In the genomic region with DNA sequence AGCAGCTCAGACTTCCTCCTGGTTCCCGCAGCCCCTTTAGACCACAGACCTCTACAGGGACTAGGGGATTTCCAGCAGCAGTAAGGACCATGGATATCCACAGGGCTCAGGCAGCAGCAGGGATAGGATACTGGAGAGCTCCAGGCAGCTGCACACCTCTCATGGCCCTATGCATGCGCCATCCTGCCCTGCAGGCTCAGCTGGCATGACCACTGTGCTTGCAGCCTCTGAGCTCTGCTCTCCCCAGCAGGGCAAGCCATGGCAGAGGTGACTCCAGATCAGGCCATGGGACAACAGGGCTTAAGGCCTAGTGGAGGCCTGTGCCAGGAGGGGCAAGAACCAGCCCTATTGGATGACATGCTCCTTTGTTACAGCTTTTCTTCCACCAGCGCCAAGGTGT, we compare ENCODE assay signal across 20 mouse cellular contexts.
DNase-seq lines count a peak whose midpoint lies in the region; ATAC-seq lines count a peak whose summit lies in the region.
"Had no signal": no experiment of that assay in that cellular context is flagged by ENCODE, and none has a peak within 500 bp of the region (broad histone marks: within the 10 kb centered on the region; RNA-seq: fewer than 3 reads in every experiment).

No protein-coding gene starts in this region.

- WGBS in forebrain, embryonic 13.5 days = 92% methylated on average over 3 of the region's 3 CpGs
- WGBS in forebrain, embryonic 12.5 days = 83% methylated on average over 3 of the region's 3 CpGs
- WGBS in embryonic facial prominence, embryonic 10.5 days = 92% methylated on average over 3 of the region's 3 CpGs
- 85% methylated on average over 3 of the region's 3 CpGs for WGBS in forebrain, embryonic 14.5 days

- no peaks in the 10 kb centered on the region for H3K36me3 ChIP-seq in forebrain, embryonic 13.5 days (ENCODE audit: poor library complexity, severe bottlenecking)
- H3K36me3 ChIP-seq in forebrain, embryonic 12.5 days (replicated peaks) = no peaks in the 10 kb centered on the region
- H3K36me3 ChIP-seq in megakaryocyte, embryonic 14.5 days (replicated peaks; ENCODE audit: low read length) = no peaks in the 10 kb centered on the region
- H3K36me3 ChIP-seq in embryonic facial prominence, embryonic 10.5 days (replicated peaks) = no peaks in the 10 kb centered on the region
- H3K36me3 ChIP-seq in forebrain, embryonic 14.5 days (ENCODE audit: control insufficient read depth, insufficient read depth, low read length) = no peaks in the 10 kb centered on the region
- H3K36me3 ChIP-seq: embryonic facial prominence, embryonic 12.5 days; heart, embryonic 15.5 days; liver, embryonic 13.5 days had no signal

- no peak overlapping the region for H3K27ac ChIP-seq in forebrain, embryonic 13.5 days
- no peak overlapping the region for H3K27ac ChIP-seq in forebrain, embryonic 12.5 days
- peak overlapping the region; percentile 52 for H3K27ac ChIP-seq in embryonic facial prominence, embryonic 10.5 days (replicated peaks)
- no peak overlapping the region for H3K27ac ChIP-seq in forebrain, embryonic 14.5 days (ENCODE audit: low read depth, low read length)
- H3K27ac ChIP-seq: embryonic facial prominence, embryonic 12.5 days; heart, embryonic 15.5 days; liver, embryonic 13.5 days had no signal

- no peaks in the 10 kb centered on the region for H3K9me3 ChIP-seq in forebrain, embryonic 13.5 days (replicated peaks)
- no peaks in the 10 kb centered on the region; the same call in 1 of the 2 replicates for H3K9me3 ChIP-seq in forebrain, embryonic 12.5 days
- peaks cover 21% of the 10 kb centered on the region for H3K9me3 ChIP-seq in megakaryocyte, embryonic 14.5 days
- peaks cover 8% of the 10 kb centered on the region; the same call in 1 of the 2 replicates for H3K9me3 ChIP-seq in embryonic facial prominence, embryonic 10.5 days
- 0 out of 2 replicates have a peak, but pooled peaks cover 3% of the 10 kb centered on the region for H3K9me3 ChIP-seq in forebrain, embryonic 14.5 days (replicated peaks; ENCODE audit: control insufficient read depth, low read length)
- H3K9me3 ChIP-seq: embryonic facial prominence, embryonic 12.5 days; heart, embryonic 15.5 days; liver, embryonic 13.5 days had no signal

- H3K9ac ChIP-seq in forebrain, embryonic 13.5 days = no peak overlapping the region
- H3K9ac ChIP-seq in forebrain, embryonic 12.5 days = no peak overlapping the region
- no peak overlapping the region for H3K9ac ChIP-seq in forebrain, embryonic 14.5 days (ENCODE audit: low read length)
- H3K9ac ChIP-seq: embryonic facial prominence, embryonic 12.5 days; heart, embryonic 15.5 days; liver, embryonic 13.5 days had no signal

- DNase-seq in embryonic facial prominence, embryonic 10.5 days (ENCODE audit: low spot score) = no peak
- DNase-seq in forebrain, embryonic 14.5 days (ENCODE audit: low spot score) = no peak
- DNase-seq in ovary, postnatal 14 days (ENCODE audit: low spot score) = no peak
- DNase-seq: cerebellum, adult 11 months; cerebellum, postnatal 10 days; heart, postnatal 36 days; kidney, adult 11 months; kidney, postnatal 14 days; liver, embryonic 13.5 days; lung, adult 2 months; thymus, adult 18-20 months; thymus, postnatal 36 days had no signal

- peaks cover 5% of the 10 kb centered on the region; the same call in 1 of the 2 replicates for H3K4me1 ChIP-seq in forebrain, embryonic 13.5 days
- no peaks in the 10 kb centered on the region; the same call in 1 of the 2 replicates for H3K4me1 ChIP-seq in forebrain, embryonic 12.5 days
- no peaks in the 10 kb centered on the region for H3K4me1 ChIP-seq in megakaryocyte, embryonic 14.5 days
- H3K4me1 ChIP-seq in embryonic facial prominence, embryonic 10.5 days = peaks cover 20% of the 10 kb centered on the region
- no peaks in the 10 kb centered on the region for H3K4me1 ChIP-seq in forebrain, embryonic 14.5 days (ENCODE audit: control insufficient read depth, insufficient read depth, low read length)
- H3K4me1 ChIP-seq: embryonic facial prominence, embryonic 12.5 days; heart, embryonic 15.5 days; liver, embryonic 13.5 days had no signal

- no peaks in the 10 kb centered on the region for H3K27me3 ChIP-seq in forebrain, embryonic 13.5 days
- no peaks in the 10 kb centered on the region for H3K27me3 ChIP-seq in forebrain, embryonic 12.5 days
- H3K27me3 ChIP-seq in megakaryocyte, embryonic 14.5 days (replicated peaks) = no peaks in the 10 kb centered on the region
- no peaks in the 10 kb centered on the region for H3K27me3 ChIP-seq in embryonic facial prominence, embryonic 10.5 days (replicated peaks; ENCODE audit: low read depth, poor library complexity, severe bottlenecking)
- H3K27me3 ChIP-seq in forebrain, embryonic 14.5 days (replicated peaks; ENCODE audit: control insufficient read depth, insufficient read depth, low read length) = no peaks in the 10 kb centered on the region
- H3K27me3 ChIP-seq: embryonic facial prominence, embryonic 12.5 days; heart, embryonic 15.5 days; liver, embryonic 13.5 days had no signal

- 0 out of 2 replicates have a peak, but pooled peaks have one; percentile 36 for ATAC-seq in forebrain, embryonic 13.5 days
- ATAC-seq in forebrain, embryonic 12.5 days (ENCODE audit: low FRiP score) = no peak
- ATAC-seq in megakaryocyte, adult 5-6 weeks (ENCODE audit: poor library complexity, severe bottlenecking) = no peak
- 0 out of 2 replicates have a peak, but pooled peaks have one; percentile 20 for ATAC-seq in forebrain, embryonic 14.5 days
- ATAC-seq in megakaryocyte-erythroid progenitor cell, adult 5-6 weeks (replicated peaks; ENCODE audit: low FRiP score, low TSS enrichment, poor library complexity, severe bottlenecking) = no peak
- ATAC-seq: CD4-positive, CD25-positive, alpha-beta regulatory T cell, adult 4 months had no signal

- no peak overlapping the region for H3K4me3 ChIP-seq in forebrain, embryonic 13.5 days
- no peak overlapping the region for H3K4me3 ChIP-seq in forebrain, embryonic 12.5 days (replicated peaks)
- H3K4me3 ChIP-seq in megakaryocyte, embryonic 14.5 days (replicated peaks) = peak overlapping the region; percentile 33
- no peak overlapping the region for H3K4me3 ChIP-seq in embryonic facial prominence, embryonic 10.5 days
- no peak overlapping the region for H3K4me3 ChIP-seq in forebrain, embryonic 14.5 days (ENCODE audit: low read depth, low read length)
- H3K4me3 ChIP-seq: embryonic facial prominence, embryonic 12.5 days; heart, embryonic 15.5 days; liver, embryonic 13.5 days had no signal

- H3K4me2 ChIP-seq in forebrain, embryonic 13.5 days = no peak overlapping the region
- H3K4me2 ChIP-seq in forebrain, embryonic 12.5 days = no peak overlapping the region
- H3K4me2 ChIP-seq in forebrain, embryonic 14.5 days (ENCODE audit: low read length) = no peak overlapping the region
- H3K4me2 ChIP-seq: embryonic facial prominence, embryonic 12.5 days; heart, embryonic 15.5 days; liver, embryonic 13.5 days had no signal

Comparison
In these comparisons a context has a peak if more than half of its experiments do, and no peak if none do; other contexts are left out.
1. ATAC-seq: peak in forebrain, embryonic 13.5 days (single experiment) and forebrain, embryonic 14.5 days (single experiment); none in forebrain, embryonic 12.5 days (single experiment), megakaryocyte, adult 5-6 weeks (single experiment) and megakaryocyte-erythroid progenitor cell, adult 5-6 weeks (single experiment).